Mouse (Mus musculus) erythroblast, embryonic 14.5 days (primary cell): ENCODE measurements around the gene Akr7a5.

ENCODE experiments used
- GATA1 ChIP-seq: IDR thresholded peaks from 2 replicates; pipeline ENCODE4 v1.6.1; 2012; ENCODE audit warnings: low read length, inconsistent platforms, mixed read lengths
- TAL1 ChIP-seq: IDR thresholded peaks from 3 replicates; pipeline ENCODE4 v1.6.1; 2012; ENCODE audit warnings: low read length, inconsistent platforms, mixed read lengths

DNA sequence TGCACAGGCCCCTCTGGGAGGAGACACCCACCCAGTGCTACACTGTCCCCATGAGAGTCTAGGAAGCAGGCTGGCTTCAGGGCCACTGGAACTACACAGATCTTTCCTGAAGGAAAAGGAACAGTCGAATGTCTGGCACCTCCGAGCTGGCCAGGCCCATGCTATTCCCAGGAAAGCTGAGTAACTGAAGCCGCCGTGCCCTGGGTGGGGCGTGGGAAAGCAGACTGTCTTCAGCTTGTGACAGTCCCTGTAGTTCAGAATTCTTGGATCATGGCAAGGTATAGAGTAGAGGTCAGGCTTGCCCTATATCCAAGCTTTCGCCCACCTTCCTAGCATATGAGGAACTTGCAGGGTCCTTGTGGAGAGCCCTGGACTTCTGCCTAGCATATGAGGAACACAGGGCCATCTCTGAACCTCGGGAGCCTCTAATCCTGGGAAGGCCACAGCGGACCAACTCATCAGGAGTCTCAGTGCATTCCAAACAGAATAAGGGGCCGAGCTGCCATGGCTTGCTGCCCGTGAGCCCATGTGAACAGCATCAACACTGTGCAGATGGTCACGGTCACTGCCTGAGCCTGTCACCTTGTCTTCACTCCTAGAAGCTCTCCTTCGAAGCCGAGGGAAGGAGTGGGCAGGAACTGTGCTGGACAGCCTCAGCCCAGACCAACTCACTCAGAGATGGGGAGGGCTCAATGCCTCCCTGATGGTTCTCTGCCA is 44.6 kb upstream of the Akr7a5 start:
- no peak for TF ChIP-seq GATA1
- TF ChIP-seq TAL1 = no peak
